Mouse (Mus musculus): ENCODE measurements around the gene Nrxn1.
"Not testable (repeated sequence)": the region's sequence is repeated elsewhere in the genome, so short reads cannot be mapped to it uniquely, and the experiment has no call there.

DNA sequence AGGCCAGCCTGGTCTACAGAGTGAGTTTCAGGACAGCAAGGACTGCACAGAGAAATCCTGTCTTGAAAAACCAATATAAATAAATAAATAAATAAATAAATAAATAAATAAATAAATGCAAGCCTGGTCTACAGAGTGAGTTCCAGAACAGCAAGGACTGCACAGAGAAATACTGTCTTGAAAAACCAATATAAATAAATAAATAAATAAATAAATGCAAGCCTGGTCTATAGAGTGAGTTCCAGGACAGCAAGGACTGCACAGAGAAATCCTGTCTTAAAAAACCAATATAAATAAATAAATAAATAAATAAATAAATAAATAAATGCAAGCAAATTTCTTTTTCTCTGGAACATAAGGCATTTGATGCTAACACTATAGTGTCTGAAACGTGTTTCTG lies 857.2 kb downstream of the Nrxn1 start:
- TF ChIP-seq CTCF (IDR thresholded peaks at IDR 0.05; ENCODE audit: low read depth); EP300 (optimal IDR thresholded peaks at IDR 0.05): not testable (repeated sequence)
